Mouse (Mus musculus) myocyte (in vitro differentiated cells): ENCODE results near the gene Robo1.

Experiments
- E2F4 ChIP-seq: IDR thresholded peaks from one replicate; pipeline ENCODE4 v1.6.1; 2011; ENCODE audit warnings: mild to moderate bottlenecking, control low read depth, moderate library complexity; ENCODE audit not compliant: insufficient read depth
- MAX ChIP-seq: IDR thresholded peaks from one replicate; pipeline ENCODE4 v1.6.1; 2011; ENCODE audit warnings: low read depth, mild to moderate bottlenecking, control low read depth
- MYOG ChIP-seq, 3 experiments: IDR thresholded peaks; one replicate each; pipeline ENCODE4 v1.6.1; 2011; ENCODE audit warnings: control low read depth in 2 of 3, low read depth in 2 of 3, mild to moderate bottlenecking in 2 of 3; ENCODE audit not compliant: insufficient read length in 2 of 3, control insufficient read depth in 1 of 3, insufficient read depth in 1 of 3
- POLR2A ChIP-seq: IDR thresholded peaks from one replicate; pipeline ENCODE4 v1.6.1; 2011; ENCODE audit warnings: low read depth, mild to moderate bottlenecking, control low read depth, moderate library complexity; ENCODE audit not compliant: insufficient read length
- POLR2AphosphoS2 ChIP-seq: IDR thresholded peaks from one replicate; pipeline ENCODE4 v1.6.1; 2011; ENCODE audit warnings: low read depth, control low read depth; ENCODE audit not compliant: insufficient read length
- REST ChIP-seq: IDR thresholded peaks from one replicate; pipeline ENCODE4 v1.6.1; 2011; ENCODE audit warnings: mild to moderate bottlenecking, control low read depth, moderate library complexity; ENCODE audit not compliant: insufficient read depth, insufficient read length
- SRF ChIP-seq: IDR thresholded peaks from one replicate; pipeline ENCODE4 v1.6.1; 2011; ENCODE audit warnings: low read depth; ENCODE audit not compliant: control insufficient read depth, insufficient read length
- TCF12 ChIP-seq: IDR thresholded peaks from one replicate; pipeline ENCODE4 v1.6.1; 2011; ENCODE audit warnings: mild to moderate bottlenecking, control low read depth; ENCODE audit not compliant: poor library complexity, insufficient read depth, severe bottlenecking

GRCm38 (mm10) chr16:72734234-72734633, 426.1 kb downstream of the Robo1 start:
- TF ChIP-seq POLR2AphosphoS2 (no peak), POLR2A (no peak), MYOG (IDR thresholded peaks at IDR 0.05; ENCODE audit: control insufficient read depth in 1 of 3, insufficient read depth in 1 of 3, insufficient read length in 2 of 3, low read depth in 2 of 3) (no peak), SRF (no peak), E2F4 (no peak), MAX (no peak), REST (no peak), TCF12 (no peak)
